Mouse (Mus musculus) kidney, adult 10 weeks (tissue): Measurements from ENCODE around the gene Prkag3. TPM values are rescaled to one million over a fixed set of nuclear protein-coding genes. Genes with fewer than 3 reads are reported as not detected.

Experiments
- polyA plus RNA-seq: library from polyadenylated mRNA; stranded (reverse); fragments of 350-450 nt; fragmentation: Illumina TruSeq; extraction: RNeasy Lipid Tissue Mini Kit (QIAGEN cat#74804); gene quantifications from one replicate; pipeline ENCODE4 v1.2.3, GENCODE M21; 2014; ENCODE audit warnings: low read depth, low replicate concordance

Prkag3 gene
- polyA plus RNA-seq: 1.2 TPM

GRCm38 (mm10) chr1:74748643-74749271 lies at the start of gene Prkag3:
Gene Prkag3, minus strand, starts transcription at chr1:74749221.

GRCm38 (mm10) chr1:74791249-74791648 lies 42.2 kb upstream of the Prkag3 start, which contains the start of gene Wnt10a:
Gene Wnt10a, plus strand, starts transcription at chr1:74791516.

GRCm38 (mm10) chr1:74771845-74771930 lies 22.7 kb upstream of the Prkag3 start, which contains the start of gene Wnt6:
Gene Wnt6, plus strand, starts transcription at chr1:74771892.

GRCm38 (mm10) chr1:74713099-74713858 lies 35.7 kb downstream of the Prkag3 start, which contains the start of gene Cyp27a1:
Gene Cyp27a1, plus strand, starts transcription at chr1:74713574.

Other genes starting within 250 kb of the Prkag3 start
- gene Cnot9, start 243.2 kb downstream of the Prkag3 start, polyA plus RNA-seq: 22.3 TPM
- 5.7 TPM for gene Plcd4, start 206.3 kb downstream of the Prkag3 start, polyA plus RNA-seq
- 12.9 TPM for gene Usp37, start 204.9 kb downstream of the Prkag3 start, polyA plus RNA-seq
- 2.8 TPM for gene Zfp142, start 161.0 kb downstream of the Prkag3 start, polyA plus RNA-seq
- 8.9 TPM for gene Bcs1l, start 160.9 kb downstream of the Prkag3 start, polyA plus RNA-seq
- gene Rnf25, start 147.8 kb downstream of the Prkag3 start, polyA plus RNA-seq: 9.3 TPM
- gene Stk36, start 147.8 kb downstream of the Prkag3 start, polyA plus RNA-seq: 3.8 TPM
- 22.1 TPM for gene Ttll4, start 87.5 kb downstream of the Prkag3 start, polyA plus RNA-seq
- gene Cyp27a1, start 35.6 kb downstream of the Prkag3 start, polyA plus RNA-seq: 7.9 TPM
- not detected for gene Wnt6, start 22.7 kb upstream of the Prkag3 start, polyA plus RNA-seq
- not detected for gene Wnt10a, start 42.3 kb upstream of the Prkag3 start, polyA plus RNA-seq
- gene Cdk5r2, start 105.7 kb upstream of the Prkag3 start, polyA plus RNA-seq: not detected
- gene Fev, start 136.2 kb upstream of the Prkag3 start, polyA plus RNA-seq: not detected
- gene Cryba2, start 143.9 kb upstream of the Prkag3 start, polyA plus RNA-seq: not detected
- gene Cfap65, start 186.4 kb upstream of the Prkag3 start, polyA plus RNA-seq: 0.28 TPM
- 0.44 TPM for gene Ihh, start 202.5 kb upstream of the Prkag3 start, polyA plus RNA-seq